Mouse (Mus musculus) heart, postnatal 25 days (tissue): ENCODE measurements around the gene Lmo1. TPM values are rescaled to one million over a fixed set of nuclear protein-coding genes. Genes with fewer than 3 reads are reported as not detected.
"Not testable (repeated sequence)": the region's sequence is repeated elsewhere in the genome, so short reads cannot be mapped to it uniquely, and the experiment has no call there.

Source experiments
- DNase-seq: peaks from one replicate; pipeline ENCODE4 v3.0.0; 2022; ENCODE audit warnings: low spot score
- intact Hi-C: fragments of 180-260 bp; cut with DNase I; formaldehyde crosslinking; loops from one replicate; pipeline ENCODE4 v1.15.1; 2025
- total RNA-seq, 2 experiments: library from RNA; stranded (reverse); gene quantifications; 2 replicates each; pipeline ENCODE4 v1.2.3; 2021

Gene Lmo1
- total RNA-seq, 2 experiments from 2014 or later = 2.4 to 2.6 TPM

DNA sequence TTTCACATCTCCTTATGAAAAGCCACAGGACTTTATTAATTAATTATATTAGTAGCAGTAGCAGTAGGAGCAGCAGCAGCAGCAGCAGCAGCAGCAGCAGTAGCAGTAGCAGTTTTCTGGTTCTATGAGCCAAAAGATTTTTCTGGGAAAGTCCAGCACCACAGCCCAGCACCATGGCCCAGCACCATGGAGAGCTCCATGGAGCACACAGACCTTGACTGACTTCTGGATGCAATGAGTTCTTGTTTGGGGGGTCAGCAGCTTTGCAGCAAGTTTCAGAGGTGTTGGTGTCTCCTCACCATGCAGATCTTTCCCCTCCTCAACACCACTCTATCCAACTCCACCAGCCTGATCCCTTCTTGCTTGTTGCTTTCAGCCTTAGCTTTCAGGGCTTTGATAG is 45.6 kb downstream of the Lmo1 start:
- intact Hi-C loops = no loop called here
- no peak for DNase-seq

DNA sequence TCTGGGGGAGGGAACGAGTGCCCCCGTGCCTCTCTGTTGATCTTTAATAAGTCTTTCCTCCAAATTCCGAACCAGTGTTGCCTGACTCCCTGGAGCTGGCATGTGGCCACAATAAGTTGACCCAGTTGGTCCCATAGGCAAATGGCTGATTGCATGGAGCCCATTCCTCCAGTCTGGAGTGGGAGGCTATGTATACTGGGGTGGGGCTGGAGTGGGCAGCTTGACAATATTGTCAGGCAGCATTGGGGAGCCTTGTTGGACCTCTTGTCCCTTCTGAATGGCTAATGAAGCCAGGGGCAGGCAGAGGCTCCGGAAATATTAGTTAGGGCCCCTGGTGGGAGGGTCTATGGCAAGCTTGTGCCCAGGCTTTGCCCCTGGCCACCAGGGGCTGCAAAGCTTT is 59.1 kb downstream of the Lmo1 start:
- no peak for DNase-seq
- intact Hi-C loops = no loop called here

DNA sequence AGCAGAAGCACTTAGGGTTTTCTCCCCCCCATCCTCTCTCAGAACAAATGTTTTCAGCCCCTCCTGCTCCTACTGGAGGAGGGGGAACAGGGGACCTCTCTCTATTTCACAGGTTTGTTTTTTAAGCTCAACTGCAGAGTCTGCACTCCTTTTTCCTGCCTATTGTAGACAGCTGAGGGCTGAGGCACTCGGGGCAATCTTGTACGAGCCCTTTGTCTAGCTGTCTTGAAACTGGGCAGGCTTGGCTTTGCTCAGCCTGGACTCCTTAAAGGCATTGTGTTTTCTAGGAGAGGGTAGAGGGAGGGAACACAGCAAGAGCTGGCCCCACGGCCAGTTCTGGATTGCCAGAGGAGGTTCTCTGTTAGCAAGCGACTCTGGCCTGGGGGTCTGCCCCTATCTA is 59.5 kb downstream of the Lmo1 start:
- intact Hi-C loops, DNase-seq: not testable (repeated sequence)

DNA sequence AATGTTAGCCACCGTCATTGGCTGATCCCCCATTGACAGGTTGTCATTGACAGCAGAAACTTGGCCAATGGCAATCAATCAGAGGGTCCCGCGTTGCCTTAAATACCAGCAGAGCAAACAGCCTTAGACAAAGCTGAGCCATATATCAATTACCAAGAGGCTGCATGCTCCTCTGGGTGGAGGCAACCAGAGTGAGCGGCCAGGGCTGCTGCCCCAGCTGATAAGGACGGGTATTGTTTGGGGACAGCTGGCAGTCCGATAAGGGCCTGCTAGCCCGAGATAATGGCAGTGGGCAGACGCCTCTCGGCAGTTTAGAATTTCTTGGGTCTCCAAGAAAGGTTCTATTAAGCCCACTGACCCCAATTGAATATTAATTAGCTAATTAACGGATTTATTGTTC is 60.1 kb downstream of the Lmo1 start:
- intact Hi-C loops = no loop called here
- no peak for DNase-seq

DNA sequence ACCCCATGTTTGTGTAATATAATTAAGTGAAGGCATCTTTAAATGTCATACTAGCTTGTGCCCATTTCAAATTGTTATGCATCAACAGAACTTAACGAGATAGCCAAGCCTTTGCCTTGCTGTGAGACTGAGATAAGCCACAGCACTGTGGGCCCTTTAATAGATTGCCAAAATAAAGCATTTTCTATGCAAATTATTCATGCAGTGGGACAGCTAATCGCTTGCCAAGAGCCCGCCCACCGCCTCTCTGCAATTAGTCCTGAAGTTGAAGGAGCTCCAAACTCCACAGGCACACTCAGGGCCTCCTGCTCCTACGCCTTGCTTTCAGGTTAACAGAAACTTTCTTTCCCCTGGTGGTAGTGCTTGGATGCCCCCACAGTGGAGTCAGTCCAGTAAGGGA is 64.0 kb downstream of the Lmo1 start:
- intact Hi-C loops = no loop called here
- no peak for DNase-seq

DNA sequence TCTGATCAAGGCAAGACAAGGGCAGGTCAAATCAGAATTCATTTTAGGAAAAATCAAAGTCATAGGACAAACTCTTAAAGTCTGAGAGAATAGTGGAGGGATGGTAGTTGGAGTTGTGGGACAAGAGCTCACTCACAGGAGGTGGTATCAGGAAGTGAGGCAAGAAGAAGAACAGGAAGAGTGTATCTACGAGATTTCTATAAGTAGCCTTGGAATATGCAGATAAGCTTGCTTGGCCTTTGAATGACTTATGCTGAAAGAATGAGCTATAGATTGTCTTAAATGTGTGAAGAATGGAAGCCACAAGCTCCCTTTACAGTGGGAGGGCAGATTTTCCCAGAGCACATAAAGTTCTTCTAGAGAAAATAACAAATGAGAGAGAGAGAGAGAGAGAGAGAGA is 70.1 kb downstream of the Lmo1 start:
- no peak for DNase-seq
- intact Hi-C loops = no loop called here

DNA sequence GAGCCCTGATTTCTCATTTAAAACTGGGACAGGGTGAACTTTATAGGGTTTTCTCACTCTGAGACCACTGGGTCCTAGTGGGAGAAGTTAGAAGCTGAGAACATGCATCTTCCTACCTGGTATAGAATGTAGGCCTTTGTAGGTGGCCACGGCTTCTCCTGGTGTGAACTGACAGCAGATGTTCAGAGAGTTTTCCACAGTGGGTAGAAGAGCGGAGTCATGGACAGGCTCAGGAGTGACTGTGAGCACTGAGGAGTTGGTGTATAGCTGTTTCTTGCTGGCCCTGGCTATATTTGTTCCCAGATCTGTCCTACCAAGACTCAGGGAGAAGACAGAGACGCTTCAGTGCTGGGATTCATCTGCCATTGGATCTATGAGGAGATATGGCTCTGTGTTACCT is 73.8 kb downstream of the Lmo1 start:
- DNase-seq = no peak
- intact Hi-C loops = no loop called here

DNA sequence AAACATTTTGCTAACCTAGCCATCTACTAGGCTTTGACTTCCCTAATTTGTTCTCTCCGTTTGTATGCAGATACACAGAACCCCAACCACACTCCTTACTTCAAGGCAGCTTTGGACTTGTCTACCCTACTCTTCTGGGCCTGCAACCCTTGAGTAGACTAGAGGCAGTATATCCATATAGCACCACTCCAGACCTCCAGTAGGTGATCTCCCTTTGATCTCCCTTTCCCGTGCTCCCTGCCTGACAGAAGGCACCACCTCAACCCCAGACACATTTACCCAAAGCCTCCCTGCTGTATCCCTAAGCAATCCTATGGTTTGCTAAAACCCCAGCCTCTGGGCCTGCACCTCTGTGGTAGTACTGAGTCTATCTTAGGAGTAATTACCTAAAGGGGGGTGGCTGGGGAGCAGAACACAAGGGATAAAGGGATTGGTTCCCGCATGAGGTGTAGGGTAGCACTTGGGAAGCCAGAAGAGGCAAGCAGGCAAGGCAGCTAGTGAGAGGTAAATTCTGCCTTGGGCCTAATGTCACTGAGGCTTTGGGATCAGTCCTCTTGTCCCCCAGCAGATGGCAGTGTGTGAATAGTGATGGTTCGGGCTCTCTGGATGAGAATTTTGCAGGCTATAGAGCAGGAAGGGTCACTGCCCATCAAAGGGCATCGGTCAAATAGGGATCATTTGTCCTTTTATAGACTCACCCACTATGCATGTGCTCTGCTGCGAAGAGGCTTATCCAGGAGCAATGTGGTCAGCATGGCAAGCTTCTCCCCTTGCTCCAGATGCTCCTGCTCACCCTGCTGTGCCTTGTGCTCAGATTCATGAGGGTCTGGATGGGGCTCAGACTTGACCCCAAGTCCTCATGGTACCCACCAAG is 76.6 kb downstream of the Lmo1 start:
- no peak for DNase-seq

DNA sequence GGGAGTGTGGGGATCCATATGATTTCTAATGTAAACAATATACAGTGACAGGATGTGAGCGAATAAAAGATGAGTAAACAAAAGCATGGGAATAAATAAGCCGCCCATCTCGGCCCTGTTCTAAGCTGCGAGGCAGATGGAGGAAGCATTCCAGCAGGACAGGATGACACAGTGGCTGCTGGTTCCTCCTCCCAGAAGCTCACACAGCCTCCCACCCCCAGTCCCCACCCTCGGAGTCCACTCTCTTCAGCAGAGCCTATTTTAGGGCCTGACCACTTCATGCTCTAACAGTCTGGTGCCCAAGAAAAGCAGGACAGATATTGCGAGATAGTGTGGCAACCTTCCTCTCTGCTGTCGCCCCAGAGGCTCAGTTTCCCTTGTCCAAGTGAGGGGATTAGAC is 77.8 kb downstream of the Lmo1 start:
- intact Hi-C loops = loop anchor here (5.0 kb wide), 1 partner anchor 75 kb away; no protein-coding TSS in a partner anchor
- DNase-seq = no peak

More for the DNA sequence above, 76.6 kb downstream of the Lmo1 start:
- intact Hi-C loops = loop anchor here (1.0 to 5.0 kb wide), 2 partner anchors 74 to 327 kb away; no protein-coding TSS in a partner anchor

DNA sequence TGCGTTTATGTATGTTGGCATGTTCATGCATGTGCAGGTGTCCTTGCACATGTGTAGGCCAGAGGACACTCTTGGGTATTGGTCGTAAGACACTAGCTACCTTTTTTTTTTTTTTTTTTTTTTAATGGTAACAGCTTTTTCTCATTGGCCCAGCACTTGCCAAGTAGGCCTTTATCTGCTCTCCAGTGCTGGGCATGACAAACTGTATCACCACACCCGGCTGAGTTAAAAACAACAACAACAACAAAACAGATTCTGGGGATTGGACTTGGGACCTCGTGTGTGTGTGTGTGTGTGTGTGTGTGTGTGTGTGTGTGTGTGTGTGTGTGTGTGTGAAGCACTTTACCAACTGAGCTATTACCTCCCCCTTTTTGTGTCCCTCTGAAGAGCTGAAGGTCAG is 78.4 kb downstream of the Lmo1 start:
- intact Hi-C loops = loop anchor here (5.0 kb wide), 1 partner anchor 76 kb away; no protein-coding TSS in a partner anchor
- no peak for DNase-seq

DNA sequence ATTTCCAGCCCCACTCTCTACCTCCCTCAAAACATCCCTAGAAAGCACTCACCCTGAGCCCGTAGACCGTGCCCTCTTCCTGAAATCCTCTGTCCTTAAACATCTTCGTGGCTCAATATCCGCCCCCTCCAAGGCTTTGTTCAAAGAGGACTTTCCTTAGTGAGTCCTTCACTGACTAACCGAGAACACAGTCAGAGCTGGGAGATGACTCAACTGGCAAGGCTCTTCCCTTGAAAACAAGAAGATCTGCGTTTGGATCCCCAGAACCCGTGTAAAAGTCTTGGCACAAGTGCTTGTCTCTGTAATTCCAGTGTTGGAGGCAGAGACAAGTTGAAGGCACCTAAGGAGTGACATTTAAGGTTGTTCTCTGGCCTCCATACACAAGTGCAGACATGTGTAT is 80.7 kb downstream of the Lmo1 start:
- no peak for DNase-seq
- intact Hi-C loops = no loop called here

DNA sequence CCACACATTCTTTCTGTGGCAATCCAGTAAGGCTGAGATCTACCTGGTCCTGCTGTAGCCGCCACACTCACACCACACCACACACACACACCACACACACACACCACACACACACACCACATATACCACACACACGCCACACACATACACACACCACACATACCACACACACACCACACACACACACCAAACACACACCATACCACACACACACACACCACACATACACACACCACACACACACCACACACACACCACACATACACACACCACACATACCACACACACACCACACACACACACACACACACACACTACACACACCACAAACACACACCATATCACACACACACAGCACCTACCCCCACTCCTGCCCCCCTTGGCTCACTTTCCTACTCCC is 83.7 kb downstream of the Lmo1 start:
- intact Hi-C loops, DNase-seq: not testable (repeated sequence)

Other genes with a start within 250 kb of the Lmo1 start
- gene Nlrp10, start 245.0 kb downstream of the Lmo1 start, total RNA-seq = 10 to 100 TPM; 21.2 to 23.1 TPM
- 10 to 100 TPM; 79.2 to 85.2 TPM for gene Eif3f, start 240.8 kb downstream of the Lmo1 start, total RNA-seq
- under 1 TPM; 0.26 to 0.36 TPM for gene Tub, start 224.9 kb downstream of the Lmo1 start, total RNA-seq
- gene Ric3, start 91.9 kb downstream of the Lmo1 start, total RNA-seq = under 1 TPM; 0.70 to 0.89 TPM